Mouse (Mus musculus) embryonic facial prominence, embryonic 11.5 days (tissue): ENCODE data around the gene 4930467E23Rik. TPM values are rescaled to one million over a fixed set of nuclear protein-coding genes. Genes with fewer than 3 reads are reported as not detected.
"Not testable (repeated sequence)": the region's sequence is repeated elsewhere in the genome, so short reads cannot be mapped to it uniquely, and the experiment has no call there.

Experiments
- ATAC-seq: fragments of 200-750 bp; cut with Nextera tagmentation; replicated peaks from 2 replicates; pipeline ENCODE4 v1.8.0; 2017; ENCODE audit warnings: low read depth; ENCODE audit not compliant: insufficient number of reproducible peaks, low FRiP score, low TSS enrichment
- DNase-seq: peaks from one replicate; pipeline ENCODE4 v3.0.0-alpha.2; 2015; ENCODE audit warnings: low spot score
- H3K27ac ChIP-seq: fragments of 300-500 bp; sonication (generic); replicated peaks from 2 replicates; pipeline ENCODE4 v1.5.1; 2014; ENCODE audit warnings: mild to moderate bottlenecking, low read depth, low read length, control low read depth
- H3K27me3 ChIP-seq: fragments of 300-500 bp; sonication (generic); 2 replicates; pipeline ENCODE4 v1.6.1; 2014; ENCODE audit warnings: mild to moderate bottlenecking, low read length, moderate library complexity, mixed read lengths; ENCODE audit not compliant: control insufficient read depth, insufficient read depth
- H3K36me3 ChIP-seq: fragments of 300-500 bp; sonication (generic); replicated peaks from 2 replicates; pipeline ENCODE4 v1.6.1; 2014; ENCODE audit warnings: low read depth, mild to moderate bottlenecking, low read length, moderate library complexity, mixed read lengths; ENCODE audit not compliant: control insufficient read depth, insufficient read depth
- H3K4me1 ChIP-seq: fragments of 300-500 bp; sonication (generic); 2 replicates; pipeline ENCODE4 v1.6.1; 2014; ENCODE audit warnings: low read length, mixed read lengths; ENCODE audit not compliant: control insufficient read depth, insufficient read depth
- H3K4me2 ChIP-seq: fragments of 300-500 bp; sonication (generic); 2 replicates; pipeline ENCODE4 v1.6.1; 2014; ENCODE audit warnings: low read depth, mild to moderate bottlenecking, control low read depth, low read length, moderate library complexity
- H3K4me3 ChIP-seq: fragments of 300-500 bp; sonication (generic); 2 replicates; pipeline ENCODE4 v1.5.1; 2014; ENCODE audit warnings: low read depth, low read length, control low read depth
- H3K9ac ChIP-seq: fragments of 300-500 bp; sonication (generic); replicated peaks from 2 replicates; pipeline ENCODE4 v1.6.1; 2014; ENCODE audit warnings: mild to moderate bottlenecking, control low read depth, low read length
- H3K9me3 ChIP-seq: fragments of 300-500 bp; sonication (generic); replicated peaks from 2 replicates; pipeline ENCODE4 v1.6.1; 2016; ENCODE audit warnings: mild to moderate bottlenecking, low read length, inconsistent platforms, mixed read lengths; ENCODE audit not compliant: control insufficient read depth
- WGBS: fragments of 180-500 bp; shearing (Covaris S2); extraction: QIAGEN DNeasy Blood & Tissue Kit; methylation state at CpG from one replicate; pipeline ENCODE4 v1.1.7; 2014; 5-methylcytosine and 5-hydroxymethylcytosine counted together
- polyA plus RNA-seq: library from polyadenylated mRNA; unstranded; fragments of >200 nt; fragmentation: Nextera tagmentation; extraction: Ambion mirVana; gene quantifications from 2 replicates; pipeline ENCODE4 v1.2.1, GENCODE M21; 2014

Gene 4930467E23Rik
- polyA plus RNA-seq, 1 experiment from 2014 or later, result not detected

DNA sequence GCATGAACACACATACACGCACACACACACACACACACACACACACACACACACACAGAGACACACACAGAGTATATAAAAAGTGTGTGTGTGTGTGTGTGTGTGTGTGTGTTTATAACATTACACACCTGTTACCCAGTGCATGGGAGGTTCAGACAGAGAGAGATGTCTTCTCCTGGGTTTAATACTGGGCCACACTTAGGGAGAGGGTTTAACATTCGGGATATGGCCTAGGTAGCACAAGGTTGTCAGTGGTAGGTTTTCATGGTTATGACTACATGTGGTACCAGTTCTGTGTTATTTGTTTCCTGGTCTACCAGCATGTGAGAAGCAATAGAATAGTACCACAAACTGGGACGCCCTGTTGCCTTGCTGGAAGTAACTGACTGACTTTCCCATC is 25.6 kb downstream of the 4930467E23Rik start:
- WGBS, result 80% methylated on average over 3 of the region's 3 CpGs

GRCm38 (mm10) chr8:19761660-19762059 is 32.3 kb downstream of the 4930467E23Rik start:
- not testable (repeated sequence) for DNase-seq, ATAC-seq, H3K36me3 ChIP-seq, H3K27ac ChIP-seq, H3K27me3 ChIP-seq, H3K4me3 ChIP-seq, H3K9ac ChIP-seq, H3K9me3 ChIP-seq, H3K4me1 ChIP-seq, H3K4me2 ChIP-seq
- WGBS, result 80% methylated on average over 5 of the region's 5 CpGs

More for the DNA sequence above, 25.6 kb downstream of the 4930467E23Rik start:
- H3K4me3 ChIP-seq, DNase-seq, H3K27ac ChIP-seq, H3K9me3 ChIP-seq, ATAC-seq, H3K4me1 ChIP-seq, H3K27me3 ChIP-seq, H3K9ac ChIP-seq, H3K4me2 ChIP-seq, H3K36me3 ChIP-seq: not testable (repeated sequence)

DNA sequence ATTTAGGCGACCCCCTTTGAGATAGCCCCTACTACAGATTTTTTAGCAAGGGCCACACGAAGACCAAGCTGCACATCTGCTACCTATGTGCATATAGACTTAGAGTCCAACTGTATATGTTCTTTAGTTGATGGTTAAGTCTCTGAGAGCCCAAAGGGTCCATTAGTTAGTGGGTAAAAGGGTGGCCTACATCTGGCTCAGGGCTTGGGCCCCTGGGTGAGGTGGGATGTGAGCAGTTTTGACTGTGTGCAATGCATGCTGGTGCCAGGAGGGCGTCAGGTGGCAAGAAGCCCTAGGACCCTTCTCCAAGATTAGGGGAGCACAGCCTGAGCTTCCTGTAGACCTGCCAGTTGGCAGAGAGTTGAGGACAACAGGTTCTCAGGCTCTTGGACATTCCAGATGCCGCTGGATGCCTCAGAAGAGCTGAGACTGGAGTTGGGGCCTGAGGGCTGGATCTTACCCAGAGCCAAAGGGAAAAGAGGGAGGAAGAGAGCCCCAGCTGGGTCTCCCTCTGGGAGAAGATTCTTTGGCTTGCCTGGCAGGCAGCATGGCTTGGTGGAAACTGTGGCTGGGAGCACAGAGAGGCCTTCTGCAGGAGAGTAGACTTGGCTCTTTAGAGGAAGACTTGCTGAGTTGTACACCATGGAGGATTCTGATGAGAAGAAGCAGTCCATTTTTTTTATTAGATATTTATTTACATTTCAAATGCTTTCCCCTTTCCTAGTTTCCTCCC is 33.6 kb downstream of the 4930467E23Rik start:
- DNase-seq, H3K4me1 ChIP-seq, H3K4me3 ChIP-seq, H3K9ac ChIP-seq, H3K36me3 ChIP-seq, H3K27ac ChIP-seq, H3K27me3 ChIP-seq, H3K9me3 ChIP-seq, ATAC-seq, H3K4me2 ChIP-seq: not testable (repeated sequence)
- WGBS, result 64% methylated on average over 4 of the region's 4 CpGs

DNA sequence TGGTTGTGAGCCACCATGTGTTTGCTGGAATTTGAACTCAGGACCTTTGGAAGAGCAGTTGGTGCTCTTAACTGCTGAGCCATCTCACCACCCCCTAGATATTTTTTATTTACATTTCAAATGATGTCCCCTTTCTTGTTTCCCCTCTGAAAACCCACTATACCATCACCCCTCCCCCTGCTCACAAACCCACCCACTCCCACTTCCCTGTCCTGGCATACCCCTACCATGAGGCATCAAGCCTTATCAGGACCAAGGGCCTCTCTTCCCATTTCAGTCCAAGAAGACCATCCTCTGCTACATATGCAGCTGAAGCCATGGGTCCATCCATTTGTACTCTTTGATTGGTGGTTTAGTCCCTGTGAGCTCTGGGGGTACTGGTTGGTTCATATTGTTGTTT is 36.2 kb downstream of the 4930467E23Rik start:
- DNase-seq, H3K36me3 ChIP-seq, H3K4me2 ChIP-seq, H3K4me1 ChIP-seq, H3K27me3 ChIP-seq, H3K27ac ChIP-seq, ATAC-seq, H3K9ac ChIP-seq, H3K9me3 ChIP-seq, H3K4me3 ChIP-seq: not testable (repeated sequence)

DNA sequence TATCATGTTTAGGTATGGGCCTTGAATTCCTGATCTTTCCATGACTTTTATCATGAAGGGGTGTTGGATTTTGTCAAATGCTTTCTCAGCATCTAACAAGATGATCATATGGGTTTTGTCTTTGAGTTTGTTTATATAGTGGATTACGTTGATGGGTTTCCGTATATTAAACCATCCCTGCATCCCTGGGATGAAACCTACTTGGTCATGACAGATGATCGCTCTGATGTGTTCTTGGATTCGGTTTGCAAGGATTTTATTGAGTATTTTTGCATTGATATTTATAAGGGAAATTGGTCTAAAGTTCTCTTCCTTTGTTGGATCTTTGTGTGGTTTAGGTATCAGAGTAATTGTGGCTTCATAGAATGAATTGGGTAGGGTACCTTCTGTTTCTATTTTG is 44.1 kb downstream of the 4930467E23Rik start:
- not testable (repeated sequence) for H3K4me1 ChIP-seq, H3K4me2 ChIP-seq, H3K4me3 ChIP-seq, DNase-seq, ATAC-seq, H3K27ac ChIP-seq, H3K27me3 ChIP-seq, H3K9me3 ChIP-seq, H3K36me3 ChIP-seq, H3K9ac ChIP-seq
- WGBS, result 80% methylated on average over 4 of the region's 4 CpGs

DNA sequence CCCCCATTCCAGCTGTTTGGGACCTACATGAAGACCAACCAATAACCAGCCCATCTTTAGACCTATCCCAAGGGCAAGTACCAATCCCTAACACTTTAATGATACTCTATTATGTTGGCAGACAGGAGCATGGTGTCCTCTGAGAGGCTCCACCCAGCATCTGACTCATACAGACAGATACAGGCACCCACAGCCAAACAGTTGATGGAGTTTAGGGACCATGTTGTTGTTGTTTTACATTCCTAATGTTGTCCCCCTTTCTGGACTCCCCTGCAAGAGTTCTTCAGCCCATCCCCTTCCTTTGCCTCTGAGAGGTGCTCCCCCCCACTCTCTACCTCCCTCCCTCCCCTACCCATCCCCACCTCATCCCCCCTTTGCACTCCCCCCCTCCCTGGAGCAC is 46.9 kb downstream of the 4930467E23Rik start:
- not testable (repeated sequence) for H3K4me2 ChIP-seq, H3K4me3 ChIP-seq, H3K4me1 ChIP-seq, H3K27ac ChIP-seq, H3K36me3 ChIP-seq, H3K9me3 ChIP-seq, H3K9ac ChIP-seq, DNase-seq, H3K27me3 ChIP-seq, ATAC-seq

DNA sequence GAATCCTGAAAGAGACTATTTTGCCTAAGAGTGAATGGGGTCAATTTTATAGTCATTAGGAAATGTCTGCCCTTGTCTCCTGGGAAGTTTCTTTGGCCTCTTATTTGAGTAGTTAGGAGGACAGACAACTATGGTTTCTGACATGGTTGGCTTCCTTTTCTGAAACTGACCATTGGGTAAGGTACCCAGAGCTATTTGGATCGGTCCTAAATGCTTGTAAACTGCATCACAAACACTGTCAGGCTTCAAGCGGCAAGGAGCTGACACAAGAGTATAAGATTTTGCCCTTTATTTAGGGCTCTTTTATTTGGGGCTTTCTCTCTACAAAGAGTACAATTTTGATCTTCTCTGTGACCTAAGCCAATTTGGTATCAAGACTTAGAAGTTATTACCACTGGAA is 48.1 kb downstream of the 4930467E23Rik start:
- not testable (repeated sequence) for H3K27ac ChIP-seq, H3K36me3 ChIP-seq, H3K4me2 ChIP-seq, H3K9me3 ChIP-seq, ATAC-seq, H3K4me1 ChIP-seq, H3K27me3 ChIP-seq, DNase-seq, H3K9ac ChIP-seq, H3K4me3 ChIP-seq
- WGBS, result 31% methylated on average over 2 of the region's 2 CpGs

GRCm38 (mm10) chr8:19778126-19778525 is 48.8 kb downstream of the 4930467E23Rik start:
- H3K9me3 ChIP-seq, H3K27me3 ChIP-seq, H3K36me3 ChIP-seq, ATAC-seq, H3K4me3 ChIP-seq, H3K27ac ChIP-seq, H3K4me2 ChIP-seq, H3K4me1 ChIP-seq, H3K9ac ChIP-seq, DNase-seq: not testable (repeated sequence)
- WGBS, result 51% methylated on average over 1 of the region's 1 CpGs
